In the genomic region with DNA sequence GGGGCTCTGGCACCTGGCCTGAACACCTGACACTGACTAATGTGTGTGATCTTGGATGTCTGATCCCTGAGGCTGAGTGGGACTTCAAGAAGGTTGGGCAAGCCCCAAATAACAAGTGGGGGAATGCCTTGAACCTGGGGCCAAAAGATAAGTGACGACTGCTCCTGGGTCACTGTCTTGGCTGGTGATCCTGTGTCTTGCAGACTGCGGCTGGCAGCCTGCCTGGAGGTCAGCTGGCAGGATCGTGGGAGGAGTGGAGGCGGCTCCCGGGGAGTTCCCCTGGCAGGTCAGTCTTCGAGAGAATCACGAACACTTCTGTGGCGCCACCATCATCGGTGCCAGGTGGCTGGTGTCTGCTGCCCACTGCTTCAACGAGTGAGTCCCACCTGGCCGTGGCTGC, we compare ENCODE assay signal across 10 mouse cellular contexts. TPM values are rescaled to one million over a fixed set of nuclear protein-coding genes. Genes with fewer than 3 reads are reported as not detected.
DNase-seq lines count a peak whose midpoint lies in the region; ATAC-seq and TF ChIP-seq lines count a peak whose summit lies in the region.
"Had no signal": no experiment of that assay in that cellular context is flagged by ENCODE, and none has a peak within 500 bp of the region (broad histone marks: within the 10 kb centered on the region; RNA-seq: fewer than 3 reads in every experiment).

No protein-coding gene starts in this region.

- no peaks in the 10 kb centered on the region for H3K9me3 ChIP-seq in lung, embryonic 16.5 days (ENCODE audit: control insufficient read depth, low read length)
- no peaks in the 10 kb centered on the region for H3K9me3 ChIP-seq in stomach, postnatal 0 days (ENCODE audit: control insufficient read depth, low read length)
- H3K9me3 ChIP-seq: embryonic facial prominence, embryonic 13.5 days had no signal

- H3K36me3 ChIP-seq in lung, embryonic 16.5 days (ENCODE audit: control insufficient read depth, insufficient read depth, low read length): no peaks in the 10 kb centered on the region
- H3K36me3 ChIP-seq in stomach, postnatal 0 days (ENCODE audit: control insufficient read depth, insufficient read depth, low read length): no peaks in the 10 kb centered on the region
- H3K36me3 ChIP-seq: embryonic facial prominence, embryonic 13.5 days; hindbrain, embryonic 10.5 days had no signal

- no peaks in the 10 kb centered on the region for H3K4me1 ChIP-seq in lung, embryonic 16.5 days (replicated peaks; ENCODE audit: control insufficient read depth, insufficient read depth, low read length)
- no peaks in the 10 kb centered on the region for H3K4me1 ChIP-seq in stomach, postnatal 0 days (replicated peaks; ENCODE audit: control insufficient read depth, insufficient read depth)
- H3K4me1 ChIP-seq: embryonic facial prominence, embryonic 13.5 days had no signal

- WGBS in lung, embryonic 16.5 days: 35% methylated on average over 11 of the region's 11 CpGs
- WGBS in stomach, postnatal 0 days: 51% methylated on average over 11 of the region's 11 CpGs

- intact Hi-C loops in gastrocnemius, postnatal 14 days (cut with DNase I; ENCODE audit: low total_unique reads): loop anchor here (2.0 kb wide), 1 partner anchor 106 kb away; no protein-coding TSS in a partner anchor

- H3K9ac ChIP-seq in lung, embryonic 16.5 days (ENCODE audit: low read length): no peak overlapping the region
- H3K9ac ChIP-seq in stomach, postnatal 0 days (ENCODE audit: low read length): no peak overlapping the region
- H3K9ac ChIP-seq: embryonic facial prominence, embryonic 13.5 days; liver, embryonic 14.5 days had no signal

- no peak for TF ChIP-seq CTCF in stomach, postnatal 0 days (IDR thresholded peaks at IDR 0.05; ENCODE audit: low read depth)

- peak; percentile 73 for DNase-seq in adipocyte (ENCODE audit: low spot score)
- DNase-seq in adrenal gland, postnatal 25 days: peak; percentile 85
- peak; percentile 71 for DNase-seq in gastrocnemius, postnatal 14 days
- no peak for DNase-seq in layer of hippocampus, postnatal 14 days (ENCODE audit: low spot score in 2 of 2)
- DNase-seq in thymus, postnatal 10 days (ENCODE audit: low spot score in 2 of 2): no peak
- no peak for DNase-seq in stomach, postnatal 0 days (ENCODE audit: low spot score)

- no peak overlapping the region for H3K4me2 ChIP-seq in lung, embryonic 16.5 days (ENCODE audit: low read depth, low read length)
- H3K4me2 ChIP-seq in stomach, postnatal 0 days (replicated peaks; ENCODE audit: low read depth): no peak overlapping the region
- H3K4me2 ChIP-seq: embryonic facial prominence, embryonic 13.5 days had no signal

- no peak overlapping the region for H3K27ac ChIP-seq in lung, embryonic 16.5 days (ENCODE audit: low read length)
- H3K27ac ChIP-seq in stomach, postnatal 0 days (replicated peaks): no peak overlapping the region
- H3K27ac ChIP-seq: embryonic facial prominence, embryonic 13.5 days; hindbrain, embryonic 10.5 days; liver, embryonic 14.5 days had no signal

- H3K4me3 ChIP-seq in lung, embryonic 16.5 days (ENCODE audit: low read length): no peak overlapping the region
- H3K4me3 ChIP-seq in stomach, postnatal 0 days (ENCODE audit: low read depth, low read length): no peak overlapping the region
- H3K4me3 ChIP-seq: embryonic facial prominence, embryonic 13.5 days; hindbrain, embryonic 10.5 days had no signal

- peak; percentile 23; the same call in 1 of the 2 replicates for ATAC-seq in lung, embryonic 16.5 days (ENCODE audit: low read depth)
- no peak for ATAC-seq in stomach, postnatal 0 days (ENCODE audit: low FRiP score, low TSS enrichment)

- H3K27me3 ChIP-seq in lung, embryonic 16.5 days (ENCODE audit: control insufficient read depth, insufficient read depth, low read depth, low read length): peaks cover 11% of the 10 kb centered on the region
- no peaks in the 10 kb centered on the region for H3K27me3 ChIP-seq in stomach, postnatal 0 days (ENCODE audit: control insufficient read depth, insufficient read depth, low read length)

- TF ChIP-seq EP300 in stomach, postnatal 0 days (optimal IDR thresholded peaks at IDR 0.05): no peak

RNA-seq across cellular contexts. Expression of a gene that starts 13.6 kb away (rescaled TPM):
- total RNA-seq in adrenal gland, postnatal 25 days (2021): 188 and 208 TPM in 2 replicates
- total RNA-seq in gastrocnemius, postnatal 14 days (2021): 100 to 1,000 TPM; 114 to 125 TPM
- polyA plus RNA-seq in lung, embryonic 16.5 days (2015; fragmentation: Nextera tagmentation; extraction: Ambion mirVana): 284 and 297 TPM in 2 replicates
- total RNA-seq in layer of hippocampus, postnatal 14 days (2021): 100 to 1,000 TPM; 161 to 172 TPM
- polyA plus RNA-seq in stomach, postnatal 0 days (2015; fragmentation: Nextera tagmentation; extraction: Ambion mirVana): 292 and 304 TPM in 2 replicates

RNA-seq across cellular contexts. Expression of a gene that starts 15.5 kb away (rescaled TPM):
- not detected in 2 replicates for total RNA-seq in adrenal gland, postnatal 25 days (2021)
- total RNA-seq in gastrocnemius, postnatal 14 days (2021): under 1 TPM in 1 of 2 experiments, not detected in 1; 0.06 TPM
- polyA plus RNA-seq in lung, embryonic 16.5 days (2015; fragmentation: Nextera tagmentation; extraction: Ambion mirVana): 0.08 TPM in 1 of 2 replicates, not detected in the other
- under 1 TPM; 0.38 to 0.44 TPM for total RNA-seq in layer of hippocampus, postnatal 14 days (2021)
- 2.0 and 2.2 TPM in 2 replicates for polyA plus RNA-seq in stomach, postnatal 0 days (2015; fragmentation: Nextera tagmentation; extraction: Ambion mirVana)
- polyA plus RNA-seq: embryonic facial prominence, embryonic 13.5 days had no signal

RNA-seq across cellular contexts. Expression of a gene that starts 30.9 kb away (rescaled TPM):
- 14.4 and 15.2 TPM in 2 replicates for total RNA-seq in adrenal gland, postnatal 25 days (2021)
- 10 to 100 TPM in 1 of 2 experiments, 1 to 10 TPM in 1; 9.4 to 14.3 TPM for total RNA-seq in gastrocnemius, postnatal 14 days (2021)
- 52.6 and 52.7 TPM in 2 replicates for polyA plus RNA-seq in lung, embryonic 16.5 days (2015; fragmentation: Nextera tagmentation; extraction: Ambion mirVana)
- 10 to 100 TPM; 18.2 to 21.5 TPM for total RNA-seq in layer of hippocampus, postnatal 14 days (2021)
- 12.0 and 12.4 TPM in 2 replicates for polyA plus RNA-seq in stomach, postnatal 0 days (2015; fragmentation: Nextera tagmentation; extraction: Ambion mirVana)

RNA-seq across cellular contexts. Expression of a gene that starts 32.1 kb away (rescaled TPM):
- 38.8 and 48.5 TPM in 2 replicates for total RNA-seq in adrenal gland, postnatal 25 days (2021)
- total RNA-seq in gastrocnemius, postnatal 14 days (2021): 10 to 100 TPM; 24.0 to 28.1 TPM
- polyA plus RNA-seq in lung, embryonic 16.5 days (2015; fragmentation: Nextera tagmentation; extraction: Ambion mirVana): 43.0 and 43.2 TPM in 2 replicates
- 10 to 100 TPM; 71.2 to 71.4 TPM for total RNA-seq in layer of hippocampus, postnatal 14 days (2021)
- polyA plus RNA-seq in stomach, postnatal 0 days (2015; fragmentation: Nextera tagmentation; extraction: Ambion mirVana): 17.7 and 23.0 TPM in 2 replicates

RNA-seq across cellular contexts. Expression of a gene that starts 32.2 kb away (rescaled TPM):
- total RNA-seq in adrenal gland, postnatal 25 days (2021): 42.8 and 49.8 TPM in 2 replicates
- 10 to 100 TPM; 24.5 to 27.7 TPM for total RNA-seq in gastrocnemius, postnatal 14 days (2021)
- polyA plus RNA-seq in lung, embryonic 16.5 days (2015; fragmentation: Nextera tagmentation; extraction: Ambion mirVana): 193 and 234 TPM in 2 replicates
- total RNA-seq in layer of hippocampus, postnatal 14 days (2021): 10 to 100 TPM; 47.7 to 50.5 TPM
- 176 and 180 TPM in 2 replicates for polyA plus RNA-seq in stomach, postnatal 0 days (2015; fragmentation: Nextera tagmentation; extraction: Ambion mirVana)

Comparison
In these comparisons a context has a peak if more than half of its experiments do, and no peak if none do; other contexts are left out.
1. DNase-seq: peak in adipocyte (single experiment), adrenal gland, postnatal 25 days (single experiment) and gastrocnemius, postnatal 14 days (single experiment); none in layer of hippocampus, postnatal 14 days (0 of 2), thymus, postnatal 10 days (0 of 2) and stomach, postnatal 0 days (single experiment).